Mouse (Mus musculus) neural tube, embryonic 13.5 days (tissue): ENCODE results near the gene Ecsit. TPM values are rescaled to one million over a fixed set of nuclear protein-coding genes. Genes with fewer than 3 reads are reported as not detected.
"Not testable (repeated sequence)": the region's sequence is repeated elsewhere in the genome, so short reads cannot be mapped to it uniquely, and the experiment has no call there.

Source experiments
- ATAC-seq: fragments of 200-750 bp; cut with Nextera tagmentation; 2 replicates; pipeline ENCODE4 v1.8.0; 2017; ENCODE audit warnings: low read depth, mild to moderate bottlenecking, moderate TSS enrichment, moderate library complexity
- H3K27ac ChIP-seq: fragments of 300-500 bp; sonication (generic); replicated peaks from 2 replicates; pipeline ENCODE4 v1.5.1; 2015; ENCODE audit warnings: moderate library complexity, mild to moderate bottlenecking, inconsistent platforms
- H3K27me3 ChIP-seq: fragments of 300-500 bp; sonication (generic); 2 replicates; pipeline ENCODE4 v1.6.1; 2015; ENCODE audit warnings: mild to moderate bottlenecking, inconsistent platforms
- H3K36me3 ChIP-seq: fragments of 300-500 bp; sonication (generic); 2 replicates; pipeline ENCODE4 v1.6.1; 2015; ENCODE audit warnings: mild to moderate bottlenecking, inconsistent platforms
- H3K4me1 ChIP-seq: fragments of 300-500 bp; sonication (generic); replicated peaks from 2 replicates; pipeline ENCODE4 v1.6.1; 2015; ENCODE audit warnings: inconsistent platforms
- H3K4me2 ChIP-seq: fragments of 300-500 bp; sonication (generic); 2 replicates; pipeline ENCODE4 v1.6.1; 2015; ENCODE audit warnings: inconsistent platforms, mild to moderate bottlenecking, moderate library complexity
- H3K4me3 ChIP-seq: fragments of 300-500 bp; sonication (generic); 2 replicates; pipeline ENCODE4 v1.5.1; 2015; ENCODE audit warnings: mild to moderate bottlenecking, inconsistent platforms
- H3K9ac ChIP-seq: fragments of 300-500 bp; sonication (generic); 2 replicates; pipeline ENCODE4 v1.6.1; 2015; ENCODE audit warnings: moderate library complexity, mild to moderate bottlenecking, inconsistent platforms
- H3K9me3 ChIP-seq: fragments of 300-500 bp; sonication (generic); 2 replicates; pipeline ENCODE4 v1.6.1; 2016; ENCODE audit warnings: inconsistent platforms
- WGBS: fragments of 180-500 bp; shearing (Covaris S2); methylation state at CpG from one replicate; pipeline ENCODE4 v1.1.7; 2015; 5-methylcytosine and 5-hydroxymethylcytosine counted together
- polyA plus RNA-seq: library from polyadenylated mRNA; unstranded; fragments of >200 nt; fragmentation: Nextera tagmentation; extraction: Ambion mirVana; gene quantifications from 2 replicates; pipeline ENCODE4 v1.2.1, GENCODE M21; 2015

Gene Ecsit
- polyA plus RNA-seq, 1 experiment from 2014 or later, result 57.8 TPM

DNA sequence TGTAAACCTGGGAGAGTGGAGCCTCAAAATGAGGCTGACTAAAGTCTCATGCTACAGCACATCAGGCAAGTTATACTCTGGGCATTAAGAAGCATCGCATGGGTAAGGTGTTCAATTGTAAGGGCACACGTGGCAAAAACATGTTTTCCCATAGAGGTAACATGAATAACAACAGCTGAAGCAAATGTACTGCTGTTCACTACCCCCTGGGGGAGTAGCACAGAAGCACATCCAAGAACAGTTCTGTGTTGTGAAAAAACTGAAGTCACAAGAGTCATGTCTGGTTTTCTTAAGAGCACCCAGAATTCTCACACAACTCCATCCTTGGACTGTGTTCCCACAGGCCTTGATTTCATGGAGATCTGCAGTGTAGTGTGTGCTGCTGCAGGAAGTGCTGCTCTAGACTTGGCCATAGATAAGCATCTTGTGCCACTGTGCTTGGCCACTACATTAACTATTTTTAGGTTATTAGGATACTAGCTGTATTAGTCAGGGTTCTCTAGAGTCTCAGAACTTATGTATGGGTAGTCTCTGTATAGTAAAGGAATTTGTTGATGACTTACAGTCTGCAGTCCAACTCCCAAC is 1.9 kb upstream of the Ecsit start:
- H3K27me3 ChIP-seq, result no peaks in the 10 kb centered on the region
- H3K9ac ChIP-seq, result no peak overlapping the region
- peaks cover 24% of the 10 kb centered on the region for H3K4me1 ChIP-seq
- H3K27ac ChIP-seq, result no peak overlapping the region
- no peaks in the 10 kb centered on the region for H3K9me3 ChIP-seq
- H3K36me3 ChIP-seq, result no peaks in the 10 kb centered on the region
- WGBS, result 78% methylated on average over 2 of the region's 2 CpGs
- no peak overlapping the region for H3K4me3 ChIP-seq
- H3K4me2 ChIP-seq, result no peak overlapping the region
- ATAC-seq, result no peak

DNA sequence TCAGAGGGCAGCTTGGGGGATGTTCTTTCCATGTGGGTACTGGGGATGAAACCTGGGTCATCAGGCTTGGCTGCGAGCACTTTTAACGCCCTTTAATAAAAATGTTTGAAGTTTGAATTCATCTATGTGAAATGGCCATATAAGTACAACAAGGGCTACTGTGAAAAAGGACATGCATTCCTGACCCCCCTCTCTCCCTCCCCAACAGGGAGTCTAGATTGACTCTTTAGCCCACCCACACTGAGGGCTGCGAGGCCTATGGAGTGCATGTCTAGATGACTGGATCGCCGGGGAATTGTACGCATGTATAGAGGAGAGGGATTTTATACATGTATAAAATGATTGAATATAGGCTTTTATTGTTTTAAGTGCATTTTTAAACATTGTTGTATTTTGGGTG is 774 bp upstream of the Ecsit start:
- 83% methylated on average over 6 of the region's 6 CpGs for WGBS

DNA sequence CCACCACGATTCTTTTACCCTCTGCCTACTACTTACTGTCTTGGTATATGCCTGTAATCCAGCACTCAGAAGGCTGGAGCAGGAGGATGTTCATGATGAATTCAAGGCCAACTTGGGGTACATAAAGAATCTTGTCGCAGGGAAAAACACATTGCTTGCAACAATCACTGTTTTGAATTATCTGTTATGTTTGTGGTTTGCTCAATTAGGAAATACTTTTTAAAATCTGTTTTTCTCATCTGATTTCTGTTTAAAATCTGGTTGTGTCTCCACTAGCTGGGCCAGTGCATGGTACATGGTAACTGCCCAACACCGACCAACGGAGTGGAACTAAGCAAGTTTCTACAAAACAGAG is 594 bp downstream of the Ecsit start:
- H3K27me3 ChIP-seq, result no peaks in the 10 kb centered on the region
- peaks cover 24% of the 10 kb centered on the region for H3K4me1 ChIP-seq
- no peak for ATAC-seq
- peak overlapping the region; percentile 74 for H3K4me3 ChIP-seq
- no peak overlapping the region; the same call in 1 of the 2 replicates for H3K27ac ChIP-seq
- H3K9me3 ChIP-seq, result no peaks in the 10 kb centered on the region
- H3K4me2 ChIP-seq, result peak overlapping the region; percentile 66
- peak overlapping the region; percentile 84 for H3K9ac ChIP-seq
- H3K36me3 ChIP-seq, result peaks cover 12% of the 10 kb centered on the region; the same call in 1 of the 2 replicates
- WGBS, result 36% methylated on average over 4 of the region's 4 CpGs

More for the DNA sequence above, 774 bp upstream of the Ecsit start:
- H3K27me3 ChIP-seq, result no peaks in the 10 kb centered on the region
- peak overlapping the region; percentile 66 for H3K4me2 ChIP-seq
- H3K4me1 ChIP-seq, result peaks cover 24% of the 10 kb centered on the region
- no peak for ATAC-seq
- H3K9me3 ChIP-seq, result no peaks in the 10 kb centered on the region
- peaks cover 3% of the 10 kb centered on the region; the same call in 1 of the 2 replicates for H3K36me3 ChIP-seq
- H3K9ac ChIP-seq, result peak overlapping the region; percentile 72
- peak overlapping the region; percentile 74 for H3K4me3 ChIP-seq
- no peak overlapping the region for H3K27ac ChIP-seq

- Histone ChIP-seq H3K4me1 (peaks cover 4% of the 10 kb centered on the region; the same call in 1 of the 2 replicates), H3K4me3 (no peak overlapping the region), H3K27ac (no peak overlapping the region), H3K9me3 (no peaks in the 10 kb centered on the region), H3K4me2 (no peak overlapping the region), H3K27me3 (no peaks in the 10 kb centered on the region), H3K36me3 (peaks cover 71% of the 10 kb centered on the region), H3K9ac (no peak overlapping the region)
- no peak for ATAC-seq
- 93% methylated on average over 23 of the region's 23 CpGs for WGBS
These were observed 9.0 kb downstream of the Ecsit start for GRCm38 (mm10) chr9:22076223-22076622.

GRCm38 (mm10) chr9:22075778-22076177 is 9.5 kb downstream of the Ecsit start:
- 85% methylated on average over 5 of the region's 5 CpGs for WGBS
- H3K27ac ChIP-seq, H3K4me3 ChIP-seq, H3K27me3 ChIP-seq, ATAC-seq, H3K4me2 ChIP-seq, H3K9me3 ChIP-seq, H3K4me1 ChIP-seq, H3K9ac ChIP-seq: not testable (repeated sequence)
- H3K36me3 ChIP-seq, result peaks cover 71% of the 10 kb centered on the region

- Histone ChIP-seq H3K9me3 (no peaks in the 10 kb centered on the region), H3K4me1 (peaks cover 19% of the 10 kb centered on the region), H3K27me3 (no peaks in the 10 kb centered on the region), H3K36me3 (peaks cover 57% of the 10 kb centered on the region), H3K9ac (no peak overlapping the region), H3K27ac (no peak overlapping the region), H3K4me3 (no peak overlapping the region), H3K4me2 (no peak overlapping the region)
- WGBS, result 93% methylated on average over 4 of the region's 4 CpGs
- ATAC-seq, result no peak
These were observed 13.0 kb downstream of the Ecsit start for GRCm38 (mm10) chr9:22072276-22072675.

DNA sequence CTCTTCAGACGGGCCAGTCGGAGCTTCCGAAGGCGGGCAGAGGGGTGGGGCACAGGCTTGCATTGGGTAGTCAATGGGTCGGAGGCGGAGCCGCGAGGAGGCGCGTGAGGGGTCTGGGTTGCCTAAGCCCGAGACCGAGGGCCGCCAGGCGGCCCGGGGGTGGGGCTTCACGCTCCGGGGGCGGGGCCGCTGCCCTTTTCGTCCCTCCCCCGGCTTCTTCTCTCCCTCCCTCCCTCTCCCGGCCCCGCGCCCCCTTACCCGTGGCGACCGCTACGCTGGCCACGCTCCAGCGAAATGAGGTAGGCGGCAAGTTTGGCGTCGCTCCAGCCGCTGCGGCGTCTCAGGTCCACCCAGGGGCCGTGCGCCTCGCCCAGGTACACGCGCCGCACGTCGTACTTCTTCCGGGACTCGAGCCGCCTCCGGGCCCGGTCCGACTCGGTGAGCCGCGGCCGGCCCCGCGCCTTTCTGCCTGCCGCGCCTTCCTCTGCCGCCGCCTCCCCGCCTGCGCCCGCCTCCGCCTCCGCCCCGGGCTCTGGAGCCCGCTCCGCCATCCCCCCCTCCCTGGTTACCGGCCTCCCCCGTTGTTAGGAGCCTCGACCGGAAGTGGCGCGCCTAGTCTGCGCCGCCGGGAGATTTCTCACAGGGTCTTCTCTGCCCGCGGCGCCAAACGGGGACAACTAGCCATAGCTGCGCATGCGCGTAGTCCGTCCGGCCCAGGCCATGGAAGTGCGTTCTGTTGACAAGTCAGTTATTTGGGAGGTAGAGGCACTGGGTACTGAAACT is 14.3 kb downstream of the Ecsit start, which contains the start of the genes Gm49318 and Zfp653:
Gm49318 (minus strand) TSS at position 469 of the 783 bp plus-strand sequence.
Zfp653 (minus strand) TSS at position 586 of the 783 bp plus-strand sequence.
- Histone ChIP-seq H3K36me3 (peaks cover 56% of the 10 kb centered on the region), H3K4me3 (peak within 1 kb of the TSS; percentile 73), H3K27me3 (no peaks in the 10 kb centered on the region), H3K9ac (peak within 1 kb of the TSS; percentile 83), H3K9me3 (no peaks in the 10 kb centered on the region), H3K27ac (peak within 1 kb of the TSS; percentile 97), H3K4me1 (peaks cover 19% of the 10 kb centered on the region), H3K4me2 (peak within 1 kb of the TSS; percentile 59)
- under 1% methylated on average over 70 of the region's 87 CpGs for WGBS
- ATAC-seq, result peak; percentile 98

- Histone ChIP-seq H3K4me1 (peaks cover 19% of the 10 kb centered on the region), H3K9me3 (no peaks in the 10 kb centered on the region), H3K4me3 (peak overlapping the region; percentile 73), H3K36me3 (peaks cover 60% of the 10 kb centered on the region), H3K27ac (peak overlapping the region; percentile 97; the same call in 1 of the 2 replicates), H3K4me2 (peak overlapping the region; percentile 59), H3K9ac (peak overlapping the region; percentile 83), H3K27me3 (no peaks in the 10 kb centered on the region)
- WGBS, result 64% methylated on average over 4 of the region's 4 CpGs
- ATAC-seq, result peak; percentile 7
These were observed 15.2 kb downstream of the Ecsit start for GRCm38 (mm10) chr9:22069881-22070553.

DNA sequence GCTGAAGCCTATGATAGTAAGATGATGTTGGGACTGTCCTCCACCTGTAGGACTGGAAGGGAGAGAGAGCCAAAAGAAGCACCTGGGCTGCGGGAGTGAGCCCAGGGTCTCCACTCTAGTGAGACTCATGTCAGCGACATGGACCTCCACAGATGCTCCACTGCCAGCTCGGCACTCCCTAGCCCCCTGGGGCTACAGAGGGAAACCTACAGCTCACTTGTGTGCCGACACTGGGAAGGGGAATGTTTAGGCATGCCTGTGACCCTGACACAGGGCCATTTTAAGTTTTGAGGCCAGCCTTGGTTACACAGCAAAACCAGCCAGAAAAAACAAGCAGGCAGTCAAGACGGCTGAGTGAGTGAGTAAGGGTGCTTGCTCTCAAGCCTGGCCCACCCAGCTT is 18.0 kb downstream of the Ecsit start:
- Histone ChIP-seq H3K4me3 (no peak overlapping the region), H3K9me3 (no peaks in the 10 kb centered on the region), H3K36me3 (peaks cover 61% of the 10 kb centered on the region), H3K9ac (no peak overlapping the region), H3K4me2 (no peak overlapping the region), H3K4me1 (peaks cover 16% of the 10 kb centered on the region), H3K27ac (no peak overlapping the region), H3K27me3 (no peaks in the 10 kb centered on the region)
- WGBS, result 76% methylated on average over 5 of the region's 5 CpGs
- no peak for ATAC-seq

DNA sequence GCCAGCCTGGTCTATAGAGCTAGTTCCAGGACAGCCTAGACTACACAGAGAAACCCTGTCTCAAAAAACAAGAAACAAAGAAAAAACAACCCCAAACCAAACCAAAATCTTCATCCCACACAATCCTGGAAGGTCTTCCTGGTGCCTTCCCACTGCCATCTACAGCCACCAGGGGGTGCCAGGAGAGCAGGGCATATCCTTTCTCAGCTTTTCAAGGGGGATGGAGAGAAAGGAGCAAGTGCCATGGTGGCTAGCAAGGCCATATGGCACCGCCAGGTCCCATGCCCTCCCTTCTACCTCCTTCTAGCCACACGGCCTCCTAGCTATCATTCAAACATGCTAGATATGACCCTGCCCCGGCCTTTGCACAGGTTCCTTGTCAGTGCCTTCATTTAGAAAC is 18.8 kb downstream of the Ecsit start:
- Histone ChIP-seq H3K4me3 (no peak overlapping the region), H3K36me3 (peaks cover 69% of the 10 kb centered on the region), H3K27ac (no peak overlapping the region), H3K4me2 (no peak overlapping the region), H3K9me3 (no peaks in the 10 kb centered on the region), H3K27me3 (no peaks in the 10 kb centered on the region), H3K4me1 (peaks cover 15% of the 10 kb centered on the region), H3K9ac (no peak overlapping the region)
- ATAC-seq, result no peak
- WGBS, result 62% methylated on average over 3 of the region's 3 CpGs

DNA sequence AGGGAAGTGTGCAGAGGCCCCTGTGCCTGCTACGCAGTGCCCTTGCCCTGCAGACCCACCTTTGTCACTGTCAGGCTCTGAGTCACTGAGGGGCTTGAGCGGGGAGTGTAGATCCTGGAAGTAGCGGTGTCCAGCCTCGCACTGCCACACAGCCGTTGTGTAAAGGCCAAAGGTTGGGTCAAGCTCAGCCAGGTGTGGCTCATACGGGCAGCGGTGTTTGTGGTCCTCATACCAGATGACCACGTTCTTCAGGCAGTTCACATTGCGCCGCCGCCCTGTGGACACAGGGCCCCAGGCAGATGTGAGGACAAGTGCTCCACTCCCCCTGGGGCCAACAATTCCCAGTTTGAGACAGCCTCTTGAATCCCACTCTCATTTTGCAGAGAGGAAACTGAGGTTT is 19.6 kb downstream of the Ecsit start:
- Histone ChIP-seq H3K4me3 (no peak overlapping the region), H3K4me2 (no peak overlapping the region), H3K9me3 (no peaks in the 10 kb centered on the region), H3K27ac (no peak overlapping the region), H3K4me1 (peaks cover 15% of the 10 kb centered on the region), H3K27me3 (no peaks in the 10 kb centered on the region), H3K9ac (no peak overlapping the region), H3K36me3 (peaks cover 77% of the 10 kb centered on the region)
- no peak for ATAC-seq
- 95% methylated on average over 11 of the region's 11 CpGs for WGBS

DNA sequence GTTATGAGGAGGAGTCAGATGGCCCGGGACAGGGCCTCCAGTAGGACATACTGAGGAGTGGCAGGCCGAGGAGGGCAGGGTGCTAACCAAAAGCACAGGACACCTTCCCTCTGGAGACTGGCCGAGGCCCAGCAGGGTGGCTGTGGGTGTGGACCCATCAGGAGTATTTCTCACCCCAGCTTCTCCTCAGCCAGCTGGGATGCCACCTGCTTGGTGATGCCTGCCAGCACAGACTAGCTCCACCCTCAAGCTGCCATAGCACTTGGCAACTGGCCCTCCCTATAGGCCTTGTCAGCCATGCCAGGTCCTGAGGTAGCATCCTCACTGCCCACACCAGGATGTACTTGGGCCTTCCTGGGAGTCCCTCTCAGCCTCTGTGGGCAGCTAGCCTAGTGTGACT is 20.9 kb downstream of the Ecsit start:
- Histone ChIP-seq H3K4me2 (no peak overlapping the region), H3K27me3 (no peaks in the 10 kb centered on the region), H3K9ac (no peak overlapping the region), H3K27ac (no peak overlapping the region), H3K4me3 (no peak overlapping the region), H3K9me3 (no peaks in the 10 kb centered on the region), H3K4me1 (0 out of 2 replicates have a peak, but pooled peaks cover 3% of the 10 kb centered on the region), H3K36me3 (peaks cover 88% of the 10 kb centered on the region)
- no peak for ATAC-seq
- 95% methylated on average over 3 of the region's 3 CpGs for WGBS
